Mouse (Mus musculus): ENCODE measurements around the gene Spocd1.

DNA sequence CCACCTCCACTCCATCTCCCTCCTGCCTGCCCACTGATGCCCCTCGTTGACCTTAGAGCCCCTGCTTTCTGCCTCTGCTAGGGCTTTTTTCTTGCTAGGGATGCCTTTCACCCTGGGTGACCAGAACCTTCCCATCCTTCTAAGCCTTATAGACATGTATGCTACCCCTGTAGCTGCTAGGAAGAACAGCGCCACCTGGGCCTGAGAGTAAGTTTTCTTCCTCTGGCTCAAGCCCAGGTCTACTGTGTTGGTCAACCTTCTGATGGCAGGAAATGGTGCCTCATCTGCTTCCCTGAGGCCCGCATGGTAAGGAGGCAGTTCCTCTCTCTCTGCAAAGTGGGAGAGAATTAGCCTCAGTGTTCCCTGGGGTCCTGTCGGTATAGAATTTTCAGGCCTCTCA lies 67.0 kb downstream of the Spocd1 start:
- TF ChIP-seq CTCF (IDR thresholded peaks at IDR 0.05; ENCODE audit: borderline replicate concordance, extremely low read depth, insufficient read depth, insufficient read length): no peak
- TF ChIP-seq POLR2A (IDR thresholded peaks at IDR 0.05; ENCODE audit: borderline replicate concordance, extremely low read depth, insufficient read depth, insufficient read length, poor library complexity, severe bottlenecking): no peak
